Mouse (Mus musculus) kidney, postnatal 10 days (tissue): ENCODE measurements around the gene Nmb.

Source experiments
- DNase-seq: peaks from one replicate; pipeline ENCODE4 v3.0.0; 2021; ENCODE audit warnings: mixed read lengths

Gene Nmb

DNA sequence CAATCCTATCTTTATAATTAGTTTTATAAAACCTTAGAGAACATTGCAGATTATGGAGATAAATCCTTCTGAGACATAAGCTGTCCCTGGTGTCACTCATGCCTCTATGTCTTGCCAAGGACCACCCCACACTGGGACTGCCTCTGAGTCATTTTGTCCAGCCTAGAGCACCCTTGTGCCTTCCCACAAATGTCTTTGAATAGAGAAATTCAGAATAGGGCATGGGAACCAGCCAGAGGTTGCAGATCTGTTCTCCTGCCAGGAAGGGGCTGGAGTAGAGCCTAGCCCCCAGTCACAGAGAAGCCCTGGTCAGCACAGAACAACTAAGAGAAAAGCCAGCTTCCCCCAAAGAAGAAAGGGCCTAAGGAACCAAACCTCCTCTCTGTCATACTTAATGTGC, 49.6 kb downstream of the Nmb start:
- no peak for DNase-seq

DNA sequence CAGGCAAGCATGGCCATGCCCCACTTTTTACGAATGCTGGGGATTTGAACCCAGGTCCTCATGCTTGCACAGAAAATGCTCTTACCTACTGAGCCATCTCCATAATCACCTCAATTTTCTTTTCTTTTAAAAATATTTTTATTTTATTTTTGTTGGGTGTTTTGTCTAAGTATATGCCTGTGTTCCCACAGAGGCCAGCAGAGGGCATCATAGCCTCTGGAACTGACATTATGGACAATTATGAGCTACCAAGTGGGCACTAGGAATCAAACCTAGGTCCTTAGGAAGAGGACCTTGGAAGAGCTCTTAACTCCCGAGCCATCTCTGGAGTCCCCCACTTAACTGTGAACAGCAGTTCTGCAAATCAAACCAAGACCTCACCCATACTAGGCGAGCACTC, 51.7 kb downstream of the Nmb start:
- DNase-seq: no peak
